Mouse (Mus musculus) T-helper 2 cell (primary cell): Measurements from ENCODE around the gene Ppfia3.

Source experiments
- in situ Hi-C: fragments of 300-600 bp; cut with MboI, MseI; formaldehyde crosslinking; loops from one replicate; pipeline ENCODE4 v1.15.1; 2025; ENCODE audit warnings: high pct_unique_total_duplicates

Ppfia3 gene

GRCm38 (mm10) chr7:45312686-45313453 lies 53.9 kb downstream of the Ppfia3 start:
- in situ Hi-C loops, result no loop called here

- in situ Hi-C loops, result no loop called here
Observed at GRCm38 (mm10) chr7:45312023-45312422, 54.8 kb downstream of the Ppfia3 start.

- in situ Hi-C loops, result loop anchor here (5.0 kb wide), 1 partner anchor 33 kb away; no protein-coding TSS in a partner anchor
Observed at GRCm38 (mm10) chr7:45309455-45309854, 57.4 kb downstream of the Ppfia3 start.

- in situ Hi-C loops, result loop anchor here (5.0 kb wide), 1 partner anchor 34 kb away; no protein-coding TSS in a partner anchor
Observed at GRCm38 (mm10) chr7:45308551-45309240, 58.1 kb downstream of the Ppfia3 start.

- in situ Hi-C loops, result loop anchor here (5.0 kb wide), 1 partner anchor 37 kb away; no protein-coding TSS in a partner anchor
Observed at GRCm38 (mm10) chr7:45305275-45305674, 61.5 kb downstream of the Ppfia3 start.

GRCm38 (mm10) chr7:45304869-45305268 lies 62.0 kb downstream of the Ppfia3 start:
- in situ Hi-C loops, result loop anchor here (5.0 kb wide), 1 partner anchor 37 kb away; no protein-coding TSS in a partner anchor

GRCm38 (mm10) chr7:45302626-45303025 lies 64.2 kb downstream of the Ppfia3 start:
- in situ Hi-C loops, result no loop called here

GRCm38 (mm10) chr7:45300270-45300669 lies 66.5 kb downstream of the Ppfia3 start:
- in situ Hi-C loops, result no loop called here

- in situ Hi-C loops, result no loop called here
Observed at GRCm38 (mm10) chr7:45299752-45300151, 67.1 kb downstream of the Ppfia3 start.

GRCm38 (mm10) chr7:45297563-45297962 lies 69.3 kb downstream of the Ppfia3 start:
- in situ Hi-C loops, result no loop called here

GRCm38 (mm10) chr7:45296626-45297025 lies 70.2 kb downstream of the Ppfia3 start:
- in situ Hi-C loops, result no loop called here
